Mouse (Mus musculus) fibroblast of lung, adult 2 months (primary cell): Measurements from ENCODE around the gene Cacng7.
A peak's percentile ranks its signal among the peaks of the same experiment; 100 is the strongest.
"Not testable (repeated sequence)": the region's sequence is repeated elsewhere in the genome, so short reads cannot be mapped to it uniquely, and the experiment has no call there.

ENCODE experiments used
- DNase-seq: peaks from one replicate; pipeline ENCODE4 v3.0.0-alpha.2; 2011; ENCODE audit warnings: low read depth

Cacng7 gene

GRCm38 (mm10) chr7:3389444-3390412 is 57.0 kb downstream of the Cacng7 start:
- no peak for DNase-seq

GRCm38 (mm10) chr7:3390413-3391080 is 57.8 kb downstream of the Cacng7 start, which contains the start of gene Cacng8:
TSS of gene Cacng8 (plus strand) at chr7:3390683.
- DNase-seq = no peak

- DNase-seq = no peak
These were observed 58.3 kb downstream of the Cacng7 start for GRCm38 (mm10) chr7:3391081-3391451.

- no peak for DNase-seq
These were observed 59.1 kb downstream of the Cacng7 start for GRCm38 (mm10) chr7:3391809-3392208.

- no peak for DNase-seq
These were observed 64.6 kb downstream of the Cacng7 start for GRCm38 (mm10) chr7:3397355-3397754.

- no peak for DNase-seq
These were observed 65.0 kb downstream of the Cacng7 start for GRCm38 (mm10) chr7:3397797-3398196.

GRCm38 (mm10) chr7:3398363-3398762 is 65.6 kb downstream of the Cacng7 start:
- DNase-seq = not testable (repeated sequence)

- DNase-seq = no peak
These were observed 67.2 kb downstream of the Cacng7 start for GRCm38 (mm10) chr7:3399937-3400336.

GRCm38 (mm10) chr7:3409729-3410520 is 77.2 kb downstream of the Cacng7 start:
- DNase-seq = no peak

GRCm38 (mm10) chr7:3411160-3411941 is 78.6 kb downstream of the Cacng7 start:
- DNase-seq = peak; percentile 27

- no peak for DNase-seq
These were observed 79.3 kb downstream of the Cacng7 start for GRCm38 (mm10) chr7:3412036-3412435.

GRCm38 (mm10) chr7:3414888-3415287 is 82.1 kb downstream of the Cacng7 start:
- no peak for DNase-seq

- DNase-seq = no peak
These were observed 82.6 kb downstream of the Cacng7 start for GRCm38 (mm10) chr7:3415378-3415777.
